Mouse (Mus musculus): Measurements from ENCODE around the gene Chrm4. TPM values are rescaled to one million over a fixed set of nuclear protein-coding genes. Genes with fewer than 3 reads are reported as not detected.

The Chrm4 gene
- total RNA-seq (2014; fragmentation: Nextera tagmentation) (not detected in 2 replicates), total RNA-seq (2017) (0.26 TPM in 1 of 2 replicates, not detected in the other)

DNA sequence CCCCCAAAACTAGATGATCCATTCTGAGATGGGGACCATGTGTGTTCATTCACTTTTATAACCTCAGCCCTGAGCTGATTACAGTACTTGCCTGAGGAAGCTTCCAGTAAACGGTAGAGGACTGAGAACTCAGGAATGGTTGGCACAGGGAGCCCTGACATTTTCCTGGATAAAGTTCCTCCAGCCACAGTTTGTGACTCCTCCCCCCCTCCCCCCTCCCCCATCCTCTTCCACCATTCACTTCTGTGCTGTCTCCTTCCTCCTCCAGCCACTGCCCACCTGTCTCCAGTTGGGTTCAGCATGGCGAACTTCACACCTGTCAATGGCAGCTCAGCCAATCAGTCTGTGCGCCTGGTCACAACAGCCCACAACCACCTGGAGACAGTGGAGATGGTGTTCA is at the start of gene Chrm4:
Chrm4 (plus strand) TSS at position 301 of the 400 bp plus-strand sequence.
- no peak for ATAC-seq (replicated peaks; ENCODE audit: poor library complexity, severe bottlenecking)

DNA sequence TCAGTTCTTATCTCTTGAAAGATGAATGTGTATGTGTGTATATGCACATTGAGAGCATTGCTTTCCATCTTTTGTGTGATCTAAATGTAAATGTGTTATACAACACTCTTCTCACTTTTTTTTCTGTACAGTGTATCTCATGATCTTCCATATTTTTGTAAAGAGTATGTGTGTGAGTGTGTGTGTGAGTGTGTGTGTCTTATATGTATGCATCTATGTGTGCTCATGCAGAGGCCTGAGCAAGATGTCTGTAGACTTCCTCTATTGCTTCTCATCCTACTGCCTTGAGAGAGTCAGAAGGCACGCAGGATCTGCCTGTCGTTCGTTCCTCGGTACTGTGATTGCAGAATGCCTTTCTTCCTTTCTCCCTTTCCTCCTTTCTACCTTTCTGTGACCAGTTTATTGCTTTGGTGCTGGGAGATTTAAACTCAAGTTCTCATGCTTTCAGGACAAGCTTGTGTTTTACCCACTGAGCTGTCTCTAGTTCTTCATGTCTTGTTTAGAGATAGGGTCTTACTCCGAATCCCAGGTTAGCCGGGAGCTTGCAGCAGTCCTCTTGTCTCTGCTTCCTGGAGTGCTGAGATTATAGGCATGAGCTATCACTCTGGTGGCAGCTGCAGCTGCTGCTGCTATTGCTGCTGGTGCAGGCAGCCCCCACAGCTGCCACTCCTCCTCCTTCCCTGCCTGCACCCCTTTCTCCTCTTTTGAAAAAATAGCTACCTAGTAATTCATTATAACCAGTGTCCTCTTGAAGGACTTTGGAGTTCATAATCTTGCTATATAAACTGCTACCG is 48.5 kb upstream of the Chrm4 start:
- 0 out of 2 replicates have a peak, but pooled peaks have one; percentile 29 for ATAC-seq (replicated peaks; ENCODE audit: poor library complexity, severe bottlenecking)

DNA sequence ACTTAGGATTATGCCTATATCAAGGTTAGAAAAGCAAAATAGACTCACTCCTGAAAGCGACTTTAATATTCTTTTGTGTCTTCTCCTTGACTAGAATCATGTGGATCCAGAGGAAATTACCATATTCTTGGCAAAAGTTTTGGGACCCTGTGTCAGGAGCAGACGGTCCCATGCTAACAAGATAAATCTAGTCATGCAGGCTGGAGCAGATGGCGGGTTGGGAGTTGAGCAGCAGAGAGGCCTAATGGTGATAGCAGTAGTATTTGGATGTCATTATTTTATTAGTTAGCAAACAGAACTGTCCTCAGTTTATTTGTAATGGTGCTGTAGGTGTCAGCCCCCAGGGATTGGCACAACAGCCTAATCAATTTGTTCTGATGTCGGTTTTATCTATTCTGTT is 43.1 kb upstream of the Chrm4 start:
- no peak for ATAC-seq (replicated peaks; ENCODE audit: poor library complexity, severe bottlenecking)

GRCm38 (mm10) chr2:91884616-91885015 is 42.4 kb upstream of the Chrm4 start:
- ATAC-seq (replicated peaks; ENCODE audit: poor library complexity, severe bottlenecking): no peak

DNA sequence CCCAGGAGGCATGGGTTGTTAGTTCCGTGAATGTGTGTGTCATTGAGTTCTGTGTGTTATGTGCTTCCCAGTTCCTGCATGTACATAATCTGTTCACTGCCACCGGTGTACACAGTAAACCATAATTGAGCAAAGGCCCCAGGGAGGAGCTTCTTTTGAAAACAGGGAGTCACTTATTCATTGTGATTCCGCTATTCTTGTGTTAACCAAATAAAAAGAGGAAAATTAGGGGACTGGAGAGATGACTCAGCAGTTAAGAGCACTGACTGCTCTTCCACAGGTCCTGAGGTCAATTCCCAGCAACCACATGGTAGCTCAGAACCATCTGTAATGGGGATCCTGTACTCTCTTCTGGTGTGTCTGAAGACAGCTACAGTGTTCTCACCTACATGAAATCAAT is 32.3 kb upstream of the Chrm4 start:
- ATAC-seq (replicated peaks; ENCODE audit: poor library complexity, severe bottlenecking): no peak

DNA sequence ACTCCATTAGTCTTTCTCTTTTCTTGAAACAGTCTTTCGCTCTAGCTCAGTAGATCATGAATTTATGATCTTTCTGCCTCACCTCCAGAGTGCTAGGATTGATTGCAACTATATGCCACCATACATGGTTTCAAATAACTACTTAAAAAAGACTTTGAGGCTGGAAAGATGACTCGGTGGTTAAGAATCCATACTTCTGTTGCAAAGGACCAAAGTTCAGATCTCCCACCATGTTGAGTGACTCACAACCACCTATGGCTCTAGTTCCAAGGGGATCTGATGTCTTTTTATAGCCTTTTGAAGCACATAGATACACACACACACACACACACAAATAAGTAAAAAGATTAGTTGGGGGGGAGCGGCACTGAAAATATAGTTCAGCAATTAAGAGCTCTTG is 31.6 kb upstream of the Chrm4 start:
- no peak for ATAC-seq (replicated peaks; ENCODE audit: poor library complexity, severe bottlenecking)

DNA sequence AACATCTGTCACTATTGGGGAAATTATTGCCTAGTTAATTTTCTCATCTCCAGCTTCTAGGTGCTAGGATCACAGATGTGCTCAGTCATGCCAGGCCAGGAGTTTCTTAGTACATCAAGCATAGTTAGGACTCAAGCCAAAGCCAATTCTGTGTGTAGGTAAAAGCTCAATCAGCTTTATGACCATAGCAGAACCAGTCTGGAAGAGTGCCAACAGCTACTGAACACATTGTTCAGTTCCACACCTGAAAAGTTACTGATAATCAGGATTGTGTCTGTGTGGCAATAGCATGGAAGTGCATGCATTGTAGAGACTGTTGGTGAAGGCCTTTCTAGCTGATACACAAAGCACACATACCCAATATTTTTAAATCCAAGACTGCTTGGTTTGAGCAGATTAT is 29.1 kb upstream of the Chrm4 start:
- ATAC-seq (replicated peaks; ENCODE audit: poor library complexity, severe bottlenecking): no peak

DNA sequence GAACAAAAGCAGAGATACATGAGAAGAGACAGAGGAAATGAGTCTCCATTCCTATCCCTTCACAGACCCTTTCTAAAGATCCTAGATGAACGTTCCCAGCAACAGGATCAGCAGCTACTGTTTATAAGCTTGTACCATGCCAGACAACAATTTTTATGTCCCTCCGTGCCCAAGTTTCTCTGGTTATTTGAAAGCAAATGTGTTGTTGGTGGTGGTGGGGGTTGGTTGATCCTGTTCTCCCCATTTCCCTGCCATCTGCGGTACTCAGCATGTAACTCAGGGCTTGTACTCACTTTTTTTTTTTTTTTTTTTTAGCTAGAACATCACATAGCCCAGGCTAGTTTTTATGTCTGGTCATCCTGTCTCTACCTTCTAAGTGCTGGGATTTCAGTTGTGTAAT is 27.9 kb upstream of the Chrm4 start:
- no peak for ATAC-seq (replicated peaks; ENCODE audit: poor library complexity, severe bottlenecking)

DNA sequence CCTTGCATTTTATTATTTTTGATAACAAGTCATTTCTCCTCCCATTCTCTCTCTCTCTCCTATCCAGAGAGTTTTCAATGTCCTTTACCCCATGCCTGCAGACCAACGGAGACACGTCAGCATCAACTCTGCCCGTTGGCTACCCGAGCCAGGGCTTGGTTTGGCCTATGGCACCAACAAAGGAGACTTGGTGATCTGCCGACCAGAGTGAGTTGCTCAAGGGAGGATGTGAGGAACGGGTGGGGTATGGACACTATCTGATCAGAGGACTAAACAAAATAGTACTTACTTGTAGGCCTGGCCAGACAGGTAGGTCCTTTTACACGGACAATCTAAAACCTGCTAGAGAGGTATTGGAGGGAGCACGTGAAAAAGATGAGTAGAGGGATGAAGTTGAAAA is 26.6 kb upstream of the Chrm4 start:
- no peak for ATAC-seq (replicated peaks; ENCODE audit: poor library complexity, severe bottlenecking)

- no peak for ATAC-seq (replicated peaks; ENCODE audit: poor library complexity, severe bottlenecking)
These were observed 24.7 kb upstream of the Chrm4 start for GRCm38 (mm10) chr2:91902336-91902735.

DNA sequence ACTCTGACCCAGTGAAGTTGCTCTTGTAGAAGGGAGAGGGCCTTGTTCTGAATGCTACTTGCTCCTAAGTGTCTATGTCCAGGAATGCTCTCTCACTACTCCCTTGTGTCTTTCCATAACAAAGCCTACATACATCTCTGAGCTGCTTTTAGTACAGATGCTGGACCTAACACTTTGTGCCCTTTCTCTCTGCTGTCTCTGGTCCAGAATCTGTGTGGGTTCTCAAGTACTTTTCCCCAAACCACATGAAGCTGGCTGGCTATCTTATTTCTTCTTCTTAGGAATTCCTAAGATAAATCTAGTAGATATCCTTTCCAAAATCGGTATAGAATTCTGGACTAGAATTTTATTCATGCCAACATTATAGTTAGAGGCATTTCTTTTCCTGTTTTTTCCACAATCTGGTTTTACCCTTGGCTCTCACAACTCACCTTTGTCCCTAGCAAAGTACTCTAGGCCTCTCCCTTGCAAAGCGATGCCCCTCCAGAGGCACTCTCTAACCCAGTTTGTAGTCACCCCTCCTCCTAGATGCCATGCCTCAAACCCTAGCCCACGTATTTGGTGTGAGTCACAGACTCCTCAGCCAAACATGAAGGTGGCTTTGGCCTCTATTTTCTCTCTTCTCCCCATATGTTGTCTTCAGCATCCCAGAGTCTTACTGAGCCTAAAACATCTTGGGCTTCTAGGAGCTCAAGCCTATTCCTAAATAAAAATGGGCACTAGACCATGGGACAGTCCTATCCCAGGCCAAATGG is 23.7 kb upstream of the Chrm4 start:
- ATAC-seq (replicated peaks; ENCODE audit: poor library complexity, severe bottlenecking): no peak

DNA sequence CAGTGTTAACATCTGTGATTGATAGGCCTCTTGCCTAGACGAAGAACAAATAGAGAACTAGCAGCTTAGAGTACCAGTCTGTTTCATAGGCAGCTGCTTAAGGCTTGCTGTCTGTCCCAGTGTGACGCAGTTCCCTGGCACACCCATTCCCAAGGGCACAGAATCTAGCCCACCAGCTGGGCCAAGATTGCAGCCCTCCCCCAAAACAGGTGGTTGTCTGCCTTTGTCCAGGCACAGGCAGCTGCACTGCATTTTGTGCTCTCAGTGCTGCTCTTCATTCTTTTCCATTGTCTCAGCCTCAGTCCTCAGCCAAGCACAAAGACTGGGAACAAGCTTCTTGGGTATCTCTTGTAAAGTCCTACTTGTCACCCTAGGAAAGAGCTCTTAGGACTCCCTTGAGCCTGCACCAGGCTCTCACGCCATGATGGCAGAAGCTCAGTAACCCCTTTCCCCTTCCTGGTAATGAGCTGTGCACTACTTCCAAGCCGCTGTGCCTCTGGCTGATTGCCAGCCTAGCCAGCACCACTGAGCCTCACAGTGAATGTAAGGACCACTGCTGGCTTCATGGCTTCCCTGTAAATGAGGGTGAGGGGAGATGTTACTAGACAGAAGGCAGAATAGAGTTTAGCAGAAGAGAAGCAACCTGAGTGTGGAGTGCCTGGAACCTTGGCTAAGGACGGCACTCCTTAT is 22.3 kb upstream of the Chrm4 start:
- no peak for ATAC-seq (replicated peaks; ENCODE audit: poor library complexity, severe bottlenecking)

DNA sequence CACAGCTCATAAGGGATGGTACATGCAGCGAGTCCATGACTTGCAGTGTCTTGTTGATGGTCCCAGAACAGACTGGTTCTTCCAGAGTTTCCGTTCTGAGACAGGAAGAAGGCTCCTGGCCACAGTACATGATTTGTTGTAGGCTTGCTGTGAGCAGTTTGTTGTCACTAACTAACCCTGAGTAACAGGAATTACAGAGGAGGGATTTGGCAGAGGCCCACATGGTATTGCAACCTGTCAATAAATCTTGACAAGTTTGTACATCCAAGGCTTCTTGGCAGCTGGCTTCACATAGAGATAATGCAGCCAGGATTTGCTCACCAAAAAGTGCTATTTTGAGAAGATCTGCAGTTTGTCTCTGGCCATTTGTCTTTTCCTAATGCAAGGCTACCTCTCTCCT is 20.9 kb upstream of the Chrm4 start:
- no peak for ATAC-seq (replicated peaks; ENCODE audit: poor library complexity, severe bottlenecking)

GRCm38 (mm10) chr2:91912616-91913015 is 14.4 kb upstream of the Chrm4 start:
- ATAC-seq (replicated peaks; ENCODE audit: poor library complexity, severe bottlenecking): no peak

DNA sequence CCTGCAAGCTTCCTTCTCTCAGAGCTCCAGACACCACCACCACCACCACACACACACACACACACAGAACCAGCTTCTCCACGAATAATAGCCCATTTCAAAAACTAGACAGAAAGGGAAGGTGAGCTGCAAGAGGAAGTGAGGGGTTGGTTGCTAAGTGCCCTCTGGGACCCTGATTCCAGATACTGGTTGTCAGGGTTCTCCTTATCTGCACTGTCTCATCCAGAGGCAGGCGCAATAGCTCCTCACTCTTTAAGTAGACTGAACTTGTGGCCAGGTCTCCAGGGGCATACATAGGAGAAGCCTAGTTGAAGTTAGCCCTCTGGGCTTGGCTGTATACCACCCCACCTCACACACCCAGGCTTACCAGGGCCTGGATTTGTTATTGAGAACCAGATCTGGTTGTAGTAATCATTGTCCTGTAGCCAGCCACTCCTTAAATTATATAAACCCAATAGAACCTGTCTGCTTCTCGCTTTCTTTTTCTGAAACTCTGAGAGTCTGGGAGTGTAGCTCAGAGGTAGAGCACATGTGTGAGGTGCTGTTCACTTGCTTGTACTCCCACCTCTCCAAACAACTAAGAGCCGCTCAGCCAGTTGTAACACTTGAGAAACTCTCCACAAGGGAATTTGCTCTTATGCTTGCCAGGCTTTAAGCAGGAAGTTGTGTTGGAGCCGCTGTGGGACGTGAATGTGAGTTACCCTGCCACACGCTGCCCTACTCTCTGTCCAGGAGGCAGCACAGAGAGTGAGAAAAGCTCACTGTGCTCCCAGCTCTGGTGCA is 13.5 kb upstream of the Chrm4 start:
- peak; percentile 37 for ATAC-seq (replicated peaks; ENCODE audit: poor library complexity, severe bottlenecking)

GRCm38 (mm10) chr2:91916346-91916977 is 10.6 kb upstream of the Chrm4 start:
- ATAC-seq (replicated peaks; ENCODE audit: poor library complexity, severe bottlenecking): no peak

DNA sequence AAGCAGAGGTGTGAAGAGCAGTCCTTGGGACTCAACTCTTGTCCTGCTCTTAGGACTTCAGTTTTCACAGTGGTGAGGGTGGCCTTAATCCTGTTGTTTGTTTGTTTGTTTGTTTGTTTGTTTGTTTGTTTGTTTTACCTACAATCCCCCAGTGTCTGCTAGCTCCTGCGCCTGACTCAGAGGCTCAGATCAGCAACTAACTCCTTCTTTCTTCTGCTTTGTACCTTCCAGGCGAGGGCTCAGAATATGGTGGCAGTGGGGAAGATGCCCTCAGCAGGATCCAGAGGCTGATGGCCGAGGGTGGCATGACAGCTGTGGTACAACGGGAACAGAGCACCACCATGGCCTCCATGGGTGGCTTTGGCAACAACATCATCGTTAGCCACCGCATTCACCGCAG is 10.0 kb upstream of the Chrm4 start:
- no peak for ATAC-seq (replicated peaks; ENCODE audit: poor library complexity, severe bottlenecking)

- ATAC-seq (replicated peaks; ENCODE audit: poor library complexity, severe bottlenecking): no peak
These were observed 6.9 kb upstream of the Chrm4 start for GRCm38 (mm10) chr2:91920130-91920529.

DNA sequence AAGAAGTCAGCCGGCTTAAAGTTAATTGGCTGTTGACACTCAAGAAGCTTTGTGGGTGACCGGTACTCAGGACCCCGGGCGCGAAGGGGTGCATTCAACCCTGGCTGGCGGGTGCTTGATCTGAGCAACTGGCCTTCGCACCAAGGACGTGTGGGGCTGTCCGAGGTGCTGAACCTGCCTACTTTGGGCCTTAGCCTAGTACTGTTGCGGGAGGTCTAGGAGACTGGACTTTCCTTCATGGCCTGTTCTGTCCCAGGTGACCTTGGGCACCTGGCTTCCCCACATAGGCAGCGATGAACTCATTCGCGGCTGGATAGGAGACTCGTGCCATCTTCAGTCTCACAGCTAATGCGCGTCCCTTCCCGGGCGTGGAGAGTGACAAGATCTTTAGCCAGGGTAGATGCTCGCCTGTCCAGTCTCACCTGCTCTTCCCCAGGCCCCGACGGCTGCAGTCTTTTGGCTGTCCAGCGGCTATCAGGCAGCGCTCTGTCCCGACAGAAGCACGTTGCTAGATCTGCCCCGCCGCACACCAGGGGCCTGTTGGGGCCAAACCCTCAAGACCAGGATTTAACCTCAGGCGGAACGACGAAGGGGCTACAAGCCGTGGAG is 5.8 kb upstream of the Chrm4 start:
- peak; percentile 54 for ATAC-seq (replicated peaks; ENCODE audit: poor library complexity, severe bottlenecking)

All from granulocyte monocyte progenitor cell, adult 5-6 weeks (primary cell).